Mouse (Mus musculus) ovary, postnatal 10 days (tissue): ENCODE measurements at regions not wholly inside any gene's neighbourhood (a gene's known extent, or its start where the extent isn't known, plus 50 kb on each side); places are given as distances from the start of the nearest gene placed in this dataset.
"Not testable (repeated sequence)": the region's sequence is repeated elsewhere in the genome, so short reads cannot be mapped to it uniquely, and the experiment has no call there.

ENCODE experiments used
- DNase-seq: peaks from one replicate; pipeline ENCODE4 v3.0.0; 2022; ENCODE audit warnings: low spot score

GRCm38 (mm10) chr2:166516261-166516660 is 197.4 kb downstream of the Prex1 start:
- no peak for DNase-seq

GRCm38 (mm10) chr2:166514664-166515063 is 199.0 kb downstream of the Prex1 start:
- no peak for DNase-seq

- no peak for DNase-seq
Observed at GRCm38 (mm10) chr2:166512488-166512887, 201.1 kb downstream of the Prex1 start.

- not testable (repeated sequence) for DNase-seq
Observed at GRCm38 (mm10) chr2:166511477-166511876, 202.2 kb downstream of the Prex1 start.

- DNase-seq = no peak
Observed at GRCm38 (mm10) chr2:166510776-166511175, 202.9 kb downstream of the Prex1 start.

- no peak for DNase-seq
Observed at GRCm38 (mm10) chr2:166509591-166509990, 204.0 kb downstream of the Prex1 start.

GRCm38 (mm10) chr2:166508656-166509420 is 204.8 kb downstream of the Prex1 start:
- no peak for DNase-seq

- DNase-seq = no peak
Observed at GRCm38 (mm10) chr2:166505309-166505708, 208.3 kb downstream of the Prex1 start.

- DNase-seq = no peak
Observed at GRCm38 (mm10) chr2:166503666-166504065, 210.0 kb downstream of the Prex1 start.

- DNase-seq = no peak
Observed at GRCm38 (mm10) chr2:166492895-166493294, 220.7 kb downstream of the Prex1 start.

- no peak for DNase-seq
Observed at GRCm38 (mm10) chr2:166492421-166492820, 221.2 kb downstream of the Prex1 start.

GRCm38 (mm10) chr2:166491861-166492260 is 221.8 kb downstream of the Prex1 start:
- DNase-seq = no peak

- no peak for DNase-seq
Observed at GRCm38 (mm10) chr2:166489041-166489872, 224.4 kb downstream of the Prex1 start.

GRCm38 (mm10) chr2:166487688-166488087 is 225.9 kb downstream of the Prex1 start:
- no peak for DNase-seq

GRCm38 (mm10) chr2:166485788-166486187 is 227.8 kb downstream of the Prex1 start:
- DNase-seq = no peak

GRCm38 (mm10) chr2:166485361-166485760 is 228.3 kb downstream of the Prex1 start:
- DNase-seq = no peak

- no peak for DNase-seq
Observed at GRCm38 (mm10) chr2:166483617-166484319, 229.9 kb downstream of the Prex1 start.

GRCm38 (mm10) chr2:166482720-166483616 is 230.7 kb downstream of the Prex1 start:
- no peak for DNase-seq

GRCm38 (mm10) chr2:166481774-166482173 is 231.9 kb downstream of the Prex1 start:
- DNase-seq = no peak

- no peak for DNase-seq
Observed at GRCm38 (mm10) chr2:166481362-166481761, 232.3 kb downstream of the Prex1 start.

- no peak for DNase-seq
Observed at GRCm38 (mm10) chr2:166480883-166481282, 232.7 kb downstream of the Prex1 start.
